Mouse (Mus musculus) C2C12 (cell line): ENCODE data around the gene Mrpl12. TPM values are rescaled to one million over a fixed set of nuclear protein-coding genes. Genes with fewer than 3 reads are reported as not detected.

Experiments
- H3K27me3 ChIP-seq: one replicate; pipeline ENCODE4 v1.6.1; 2011; ENCODE audit not compliant: control insufficient read depth, insufficient read depth, insufficient read length
- H3K36me3 ChIP-seq: one replicate; pipeline ENCODE4 v1.6.1; 2011; ENCODE audit not compliant: control insufficient read depth, insufficient read depth
- H3K4me3 ChIP-seq: one replicate; pipeline ENCODE4 v1.5.1; 2011; ENCODE audit warnings: mild to moderate bottlenecking, control low read depth; ENCODE audit not compliant: poor library complexity, insufficient read depth, severe bottlenecking
- H3K79me2 ChIP-seq: one replicate; pipeline ENCODE4 v1.6.1; 2011; ENCODE audit not compliant: control insufficient read depth, insufficient read depth
- H3K79me3 ChIP-seq: one replicate; pipeline ENCODE4 v1.6.1; 2011; ENCODE audit warnings: low read depth, control low read depth
- H3ac ChIP-seq: one replicate; pipeline ENCODE3; 2011; ENCODE audit warnings: low read depth; ENCODE audit not compliant: control insufficient read depth, insufficient read length
- CEBPB ChIP-seq: IDR thresholded peaks from one replicate; pipeline ENCODE4 v1.6.1; 2011; ENCODE audit warnings: low read depth, mild to moderate bottlenecking, control low read depth, moderate library complexity
- CTCF ChIP-seq: IDR thresholded peaks from one replicate; pipeline ENCODE4 v1.5.1; 2011; ENCODE audit not compliant: control insufficient read depth, insufficient read depth, insufficient read length
- FOSL1 ChIP-seq: IDR thresholded peaks from one replicate; pipeline ENCODE4 v1.8.0; 2011; ENCODE audit warnings: mild to moderate bottlenecking, low read length; ENCODE audit not compliant: poor library complexity, insufficient read depth, severe bottlenecking
- MAX ChIP-seq: IDR thresholded peaks from one replicate; pipeline ENCODE4 v1.6.1; 2011; ENCODE audit warnings: mild to moderate bottlenecking, control low read depth
- MYOD1 ChIP-seq: IDR thresholded peaks from one replicate; pipeline ENCODE4 v1.6.1; 2011; ENCODE audit warnings: low read depth; ENCODE audit not compliant: control insufficient read depth, insufficient read length
- MYOG ChIP-seq: IDR thresholded peaks from one replicate; pipeline ENCODE4 v1.6.1; 2011; ENCODE audit not compliant: control insufficient read depth, insufficient read length; ENCODE audit errors: extremely low read depth
- USF1 ChIP-seq: IDR thresholded peaks from one replicate; pipeline ENCODE4 v1.6.1; 2011; ENCODE audit warnings: low read depth, mild to moderate bottlenecking, control low read depth, moderate library complexity
- polyA plus RNA-seq: library from polyadenylated mRNA; unstranded; fragments of >200 nt; fragmentation: generic; extraction: Trizol; gene quantifications from one replicate; pipeline ENCODE4 v1.2.1, GENCODE M21; 2012; ENCODE audit warnings: missing spikeins

The Mrpl12 gene
- polyA plus RNA-seq, 1 experiment: 338 TPM

DNA sequence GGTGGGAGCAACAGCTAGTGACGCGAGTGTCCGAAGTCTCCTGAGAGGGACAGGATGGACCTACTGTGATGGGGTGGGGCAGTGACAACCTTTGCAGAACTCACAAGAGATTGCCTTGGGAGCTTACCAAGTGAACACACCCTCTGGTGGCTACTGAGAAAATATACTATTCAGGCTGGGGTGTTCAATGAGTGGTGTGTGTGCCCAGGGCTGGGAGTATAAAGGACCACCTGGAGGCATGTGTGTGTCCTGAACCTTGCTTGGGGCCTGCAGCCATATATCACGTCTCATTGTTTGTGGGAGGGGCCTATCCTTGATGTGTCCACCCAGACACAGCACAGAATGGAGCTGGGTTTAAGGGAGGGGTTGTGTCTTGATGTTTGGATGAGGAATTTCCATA, 4.1 kb downstream of the Mrpl12 start:
- Histone ChIP-seq H3K27me3 (no peaks in the 10 kb centered on the region), H3K4me3 (no peak overlapping the region), H3K36me3 (peaks cover 56% of the 10 kb centered on the region), H3K79me3 (peaks cover 38% of the 10 kb centered on the region), H3ac (no peak overlapping the region), H3K79me2 (peaks cover 59% of the 10 kb centered on the region)
- no peak for TF ChIP-seq MYOD1
- no peak for TF ChIP-seq MYOG
- no peak for TF ChIP-seq CTCF

DNA sequence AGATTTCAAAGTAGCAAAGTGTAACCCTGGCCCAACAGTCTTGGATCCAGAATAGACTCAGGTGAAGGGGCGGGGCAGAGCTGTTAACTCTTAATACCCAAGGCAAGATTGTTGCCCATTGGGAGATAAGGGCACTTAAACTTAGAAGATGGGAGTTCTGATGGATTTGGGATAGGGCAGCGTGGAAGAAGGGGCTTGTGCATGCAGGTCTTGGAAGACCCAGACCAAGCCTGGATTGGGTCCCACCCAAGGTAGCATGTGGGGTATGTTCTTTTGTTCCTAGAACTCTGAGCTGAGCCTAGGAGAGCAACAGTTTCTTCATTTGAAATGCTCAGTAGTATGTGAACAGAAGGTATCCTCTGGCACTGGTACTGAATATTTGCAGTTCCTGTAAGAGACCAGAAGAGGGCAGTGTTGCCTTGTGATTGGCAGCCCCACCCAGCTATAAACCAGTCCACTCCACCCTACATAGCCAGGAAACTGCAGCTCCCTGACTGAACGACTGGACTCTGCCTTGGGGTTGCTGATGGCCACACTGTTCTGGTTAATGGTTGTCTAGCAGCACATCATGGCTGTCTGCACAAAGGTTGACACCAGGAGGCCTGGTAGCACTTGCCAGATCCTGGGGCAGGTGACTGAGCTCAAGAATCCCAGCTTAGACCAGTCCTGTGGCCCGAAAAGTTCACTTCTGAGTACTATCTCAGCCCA, 4.8 kb downstream of the Mrpl12 start:
- peaks cover 58% of the 10 kb centered on the region for H3K36me3 ChIP-seq

DNA sequence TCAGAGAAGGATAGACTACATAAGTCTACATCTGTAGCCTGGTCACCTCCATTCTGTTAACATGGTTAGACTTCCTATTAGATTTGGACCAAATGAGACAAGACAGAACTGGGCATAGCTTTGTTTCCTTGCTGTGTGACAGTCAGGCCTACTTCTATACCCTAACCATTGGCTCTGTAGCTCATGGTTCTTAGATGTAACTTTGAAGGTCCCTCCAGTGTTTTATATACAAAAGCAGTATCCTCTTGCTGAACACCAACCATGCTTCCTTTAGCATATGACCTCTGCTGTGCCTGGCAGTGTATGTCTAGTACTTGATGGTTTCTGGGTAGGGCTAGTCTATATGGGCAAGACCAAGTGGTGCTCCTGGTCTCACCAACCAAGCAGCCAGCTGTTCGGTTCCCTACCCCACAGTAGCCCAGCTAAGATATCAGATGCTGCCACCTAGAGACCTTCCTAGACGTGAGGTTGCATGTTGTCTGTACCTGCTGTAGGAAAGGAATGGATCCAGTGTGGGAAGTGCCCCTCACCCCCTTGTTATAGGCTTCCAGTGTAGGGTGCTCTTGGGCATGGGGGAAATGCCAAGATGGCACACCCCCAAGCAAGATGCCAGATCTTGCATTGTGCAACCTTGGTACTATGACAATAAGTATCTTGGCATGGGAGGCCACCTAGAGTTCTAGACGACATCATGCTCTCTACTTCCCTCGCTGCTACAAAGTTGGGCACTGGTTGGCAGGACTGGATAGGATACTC, 6.1 kb downstream of the Mrpl12 start:
- Histone ChIP-seq H3K79me2 (peaks cover 58% of the 10 kb centered on the region), H3K79me3 (peaks cover 31% of the 10 kb centered on the region), H3K36me3 (peaks cover 66% of the 10 kb centered on the region), H3ac (no peak overlapping the region), H3K4me3 (no peak overlapping the region), H3K27me3 (no peaks in the 10 kb centered on the region)
- no peak for TF ChIP-seq CTCF
- TF ChIP-seq USF1: no peak
- TF ChIP-seq CEBPB: no peak
- no peak for TF ChIP-seq MAX
- TF ChIP-seq MYOD1: no peak
- no peak for TF ChIP-seq FOSL1
- no peak for TF ChIP-seq MYOG

More for the DNA sequence above, 4.8 kb downstream of the Mrpl12 start:
- no peaks in the 10 kb centered on the region for H3K27me3 ChIP-seq
- TF ChIP-seq CTCF (peak; percentile 73), USF1 (no peak)
- peaks cover 66% of the 10 kb centered on the region for H3K79me2 ChIP-seq
- no peak overlapping the region for H3K4me3 ChIP-seq
- peak overlapping the region; percentile 22 for H3ac ChIP-seq
- peaks cover 40% of the 10 kb centered on the region for H3K79me3 ChIP-seq

DNA sequence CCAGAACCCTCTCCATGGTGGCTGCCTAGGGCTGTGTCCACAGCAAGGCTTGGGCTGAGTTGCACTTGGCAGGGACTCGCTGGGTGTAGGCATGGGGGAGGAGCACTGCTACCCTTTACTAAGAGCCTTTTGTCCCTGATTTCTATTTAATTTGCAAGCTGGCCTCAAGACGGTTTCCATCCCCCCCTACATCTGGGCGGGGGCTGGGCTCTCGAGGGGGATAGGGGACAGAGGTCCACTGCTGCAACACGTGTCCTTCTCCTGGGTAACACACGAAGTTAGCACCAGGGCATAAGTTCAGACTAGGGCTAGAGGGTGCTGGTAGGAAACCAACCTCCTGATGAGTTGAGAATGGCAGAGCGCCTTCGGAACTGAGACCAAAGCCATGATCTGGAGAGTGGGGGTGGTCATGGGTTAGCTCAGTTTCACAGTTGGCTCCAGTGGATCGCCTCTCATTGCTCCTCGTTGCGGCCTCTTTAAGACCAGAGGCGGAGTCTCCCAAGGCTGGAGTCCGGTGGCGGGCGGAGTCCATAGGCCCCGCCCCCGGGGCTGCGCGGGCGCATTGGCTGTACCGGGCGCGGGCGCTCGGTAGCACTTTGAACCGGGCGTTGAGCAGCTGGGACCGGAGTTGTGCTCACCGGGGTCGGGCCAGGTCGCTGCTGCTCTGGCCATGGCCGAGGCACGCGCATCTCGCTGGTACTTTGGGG, 7.1 kb downstream of the Mrpl12 start, which contains the start of gene Slc25a10:
TSS of gene Slc25a10 (plus strand) at position 524 of the 707 bp plus-strand sequence.
- TF ChIP-seq USF1 (no peak), MYOD1 (no peak), CTCF (no peak), MAX (peak; percentile 52), MYOG (no peak)
- peaks cover 48% of the 10 kb centered on the region for H3K79me2 ChIP-seq
- peak within 1 kb of the TSS; percentile 99 for H3K4me3 ChIP-seq
- peak within 1 kb of the TSS; percentile 84 for H3ac ChIP-seq
- peaks cover 65% of the 10 kb centered on the region for H3K36me3 ChIP-seq
- no peaks in the 10 kb centered on the region for H3K27me3 ChIP-seq
- H3K79me3 ChIP-seq: peaks cover 21% of the 10 kb centered on the region

DNA sequence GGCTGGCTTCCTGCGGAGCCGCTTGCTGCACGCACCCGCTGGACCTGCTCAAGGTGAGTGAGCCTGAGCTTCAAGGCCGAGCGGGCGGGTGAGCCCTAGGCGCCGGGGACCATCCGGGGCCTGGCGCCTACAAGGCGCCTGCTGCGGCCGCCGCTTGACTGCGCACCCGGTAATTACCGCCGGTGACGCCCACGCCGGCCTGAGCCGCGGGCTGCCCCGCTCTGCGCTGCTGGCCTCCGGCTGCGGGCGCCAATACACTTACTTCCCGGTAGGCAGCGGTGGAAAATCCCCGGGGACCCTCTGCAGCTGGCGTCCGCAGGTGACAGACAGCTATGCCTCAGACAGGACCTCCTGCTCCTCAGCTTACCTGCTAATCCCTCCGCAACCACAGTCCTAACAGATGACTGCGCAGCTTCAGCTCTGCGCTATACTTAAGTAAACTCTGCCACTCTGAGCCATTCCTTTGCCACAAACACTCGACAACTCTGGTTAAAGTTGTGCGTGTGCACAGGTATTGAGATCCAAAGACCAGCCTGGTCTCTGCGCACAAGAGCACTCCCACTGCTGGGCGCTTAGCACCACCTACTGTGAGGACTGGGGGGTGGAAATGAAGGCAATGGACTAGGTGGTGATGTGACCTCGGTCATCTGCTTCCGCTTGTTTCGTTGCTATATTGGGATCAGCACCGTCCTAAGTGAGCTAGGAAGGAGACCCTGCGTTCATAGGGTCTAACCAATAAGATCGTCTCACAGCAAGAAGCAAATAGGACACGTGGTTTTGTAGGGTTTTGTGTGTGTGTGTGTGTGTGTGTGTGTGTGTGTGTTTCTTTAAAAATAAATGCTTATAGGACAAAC, 7.8 kb downstream of the Mrpl12 start:
- peaks cover 14% of the 10 kb centered on the region for H3K79me3 ChIP-seq
- no peaks in the 10 kb centered on the region for H3K27me3 ChIP-seq
- H3K36me3 ChIP-seq: peaks cover 65% of the 10 kb centered on the region
- H3ac ChIP-seq: peak overlapping the region; percentile 84
- TF ChIP-seq CEBPB (no peak), FOSL1 (no peak), CTCF (no peak), MYOG (no peak), USF1 (peak; percentile 79)
- H3K4me3 ChIP-seq: peak overlapping the region; percentile 99
- peaks cover 41% of the 10 kb centered on the region for H3K79me2 ChIP-seq
